Mouse (Mus musculus): ENCODE results near the gene Mtmr4.

- TF ChIP-seq POLR2A (IDR thresholded peaks at IDR 0.05; ENCODE audit: low read depth, low read length) = no peak
- TF ChIP-seq CTCF (IDR thresholded peaks at IDR 0.05; ENCODE audit: extremely low read depth, insufficient read depth, insufficient read length, insufficient replicate concordance) = no peak
Observed at GRCm38 (mm10) chr11:87578963-87579601, 12.9 kb upstream of the Mtmr4 start.
